Mouse (Mus musculus): Measurements from ENCODE around the gene Pbx2. TPM values are rescaled to one million over a fixed set of nuclear protein-coding genes. Genes with fewer than 3 reads are reported as not detected.

The Pbx2 gene
- 74.1 and 89.9 TPM in 2 replicates for polyA plus RNA-seq (2012; rRNA removed)

DNA sequence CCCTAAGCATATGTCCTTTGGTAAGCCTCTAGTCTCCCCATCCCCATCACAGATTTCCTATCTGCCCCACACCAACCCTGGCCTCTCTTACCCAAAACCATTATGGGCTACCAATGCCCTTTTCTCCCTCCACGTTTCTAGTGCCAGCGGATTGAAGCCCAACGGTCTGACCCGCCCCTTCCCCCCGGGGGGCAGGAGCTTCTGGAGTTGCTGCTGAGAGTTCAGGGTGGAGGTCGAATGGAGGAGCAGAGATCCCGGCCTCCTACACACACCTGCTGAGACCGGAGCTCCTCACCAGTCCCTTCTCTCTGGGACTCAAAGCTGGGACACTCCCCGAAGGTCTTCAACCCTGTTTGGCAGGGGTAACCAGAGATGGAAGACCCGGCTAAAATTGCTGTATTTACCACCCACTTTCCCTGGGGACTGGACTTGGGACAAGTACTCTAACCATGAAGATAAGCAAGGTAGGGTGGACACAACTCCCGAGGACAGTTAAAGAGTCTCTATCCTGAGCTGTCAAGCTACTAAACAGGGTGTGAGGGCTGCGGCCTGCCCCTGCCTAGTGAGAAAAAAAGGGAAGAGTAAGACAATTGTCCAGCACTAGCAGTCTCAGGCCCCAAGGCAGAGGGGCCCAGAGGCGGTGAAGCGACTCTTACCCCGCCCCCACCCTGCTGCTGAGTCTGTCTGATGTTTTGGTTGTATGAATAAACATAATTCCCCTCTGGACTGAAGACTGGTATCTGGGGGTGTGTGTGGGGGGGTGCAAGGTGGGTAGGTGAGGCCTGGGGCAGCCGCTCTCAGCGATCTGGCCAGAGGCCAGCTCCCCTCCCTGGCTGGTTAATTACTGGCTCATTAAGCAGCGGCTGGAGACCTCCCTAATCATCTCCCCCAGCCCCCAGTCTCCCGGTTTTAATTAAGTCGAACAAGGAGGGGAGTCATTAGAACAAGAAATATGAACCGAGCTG is at the start of gene Pbx2:
Pbx2 (plus strand) TSS at position 238 of the 965 bp plus-strand sequence.

DNA sequence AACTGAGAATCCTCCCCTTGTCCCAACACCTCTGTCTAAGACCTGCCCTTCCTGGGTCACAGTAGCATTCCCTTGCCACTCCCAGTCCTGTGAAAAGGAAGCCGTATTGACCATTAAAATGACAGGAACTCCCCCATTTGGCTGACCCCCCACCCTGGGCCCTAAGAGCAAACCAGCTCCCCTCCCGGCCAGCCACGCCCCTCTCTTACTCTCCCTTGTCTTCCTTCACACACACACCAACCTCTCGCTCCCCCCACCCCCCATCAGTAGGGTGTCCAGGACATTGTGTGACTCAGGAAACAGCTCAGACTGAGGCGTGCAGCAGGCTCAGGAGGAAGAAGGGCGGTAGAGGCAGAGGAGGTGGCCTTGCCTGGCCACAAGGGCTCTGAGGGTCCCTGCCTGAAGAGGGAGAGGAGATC is 27.1 kb upstream of the Pbx2 start, which contains the start of gene Notch4:
Notch4 (plus strand) TSS at position 266 of the 419 bp plus-strand sequence.

DNA sequence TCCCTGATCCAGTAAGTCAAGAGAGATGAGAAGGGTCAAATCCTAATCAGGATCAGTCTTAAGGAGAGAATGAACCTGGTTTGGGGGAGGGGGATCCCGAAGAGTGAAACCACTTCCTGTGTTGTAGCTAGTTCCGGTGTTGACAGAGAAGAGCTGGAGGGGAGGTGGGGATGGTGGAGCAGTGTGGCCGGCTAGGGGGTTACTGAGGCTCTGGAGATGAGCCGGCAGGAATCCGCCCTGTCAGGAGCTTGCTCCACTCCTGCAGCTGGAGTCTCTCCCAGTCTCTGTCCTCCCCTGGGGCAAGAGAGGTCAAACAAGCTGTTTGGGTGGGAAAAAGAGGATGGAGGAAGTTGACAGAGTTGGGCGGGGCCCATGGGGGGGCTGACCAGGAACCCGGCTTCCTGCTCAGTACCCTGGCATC is 1.4 kb upstream of the Pbx2 start, which contains the start of gene Gpsm3:
Gpsm3 (plus strand) TSS at position 126 of the 421 bp plus-strand sequence.

DNA sequence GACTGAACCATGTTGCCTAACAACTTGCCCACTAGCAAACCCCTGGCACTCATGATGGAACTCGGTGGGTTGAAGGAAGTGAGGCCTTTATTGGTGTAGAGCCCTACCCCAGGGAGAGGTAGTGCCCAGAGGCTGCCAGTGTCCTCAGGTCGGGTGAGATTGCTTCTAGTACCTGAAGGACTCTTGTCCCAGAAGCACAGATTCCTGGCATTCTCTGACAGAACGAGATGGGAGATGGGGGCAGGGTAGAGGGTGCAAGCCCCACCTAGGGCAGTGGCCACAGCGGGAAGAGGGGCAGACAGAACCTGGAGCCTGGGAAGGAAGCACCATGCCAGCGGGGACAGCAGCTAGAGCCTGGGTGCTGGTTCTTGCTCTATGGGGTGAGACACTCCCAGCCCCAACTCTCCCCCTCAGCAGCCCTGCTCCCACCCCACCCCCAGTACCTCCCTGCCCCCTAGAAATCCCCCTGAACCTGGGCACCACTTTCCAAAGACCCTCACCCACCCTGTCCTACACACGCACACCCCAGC is 6.6 kb downstream of the Pbx2 start, which contains the start of gene Ager:
Ager (plus strand) TSS at position 297 of the 530 bp plus-strand sequence.

DNA sequence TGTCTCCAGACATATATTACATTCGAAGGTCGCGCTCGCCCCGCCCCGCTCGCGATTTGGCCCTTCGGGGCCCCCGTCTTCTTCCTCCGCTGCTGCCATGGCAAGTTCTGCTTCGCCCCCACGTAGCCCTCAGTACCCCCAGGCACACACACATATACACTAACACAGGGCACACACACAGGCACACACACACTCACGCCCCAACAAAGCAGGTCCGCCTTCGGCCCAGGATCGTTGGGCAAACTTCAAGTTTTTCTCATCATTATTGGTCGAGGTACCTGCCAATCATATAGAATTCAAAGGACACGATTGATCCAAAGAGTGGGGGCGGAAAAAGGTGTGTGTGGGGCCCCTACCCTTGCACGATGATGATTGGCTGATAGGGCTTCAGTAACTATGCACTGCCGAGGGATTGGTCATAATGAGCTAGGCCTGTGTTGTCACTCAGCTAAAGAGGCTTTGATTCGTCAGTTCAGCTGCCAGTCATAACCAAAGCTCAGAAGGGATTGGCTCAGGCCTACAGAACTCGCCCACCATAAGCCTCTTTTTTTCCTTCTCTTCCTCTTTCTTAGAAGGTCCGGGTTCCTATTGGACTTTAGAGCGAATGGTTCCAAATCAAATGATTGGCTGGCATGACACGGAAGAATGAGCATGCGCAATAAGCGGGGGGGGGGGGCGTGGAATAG is 12.5 kb downstream of the Pbx2 start, which contains the start of gene Rnf5:
Rnf5 (minus strand) TSS at position 316 of the 686 bp plus-strand sequence.

DNA sequence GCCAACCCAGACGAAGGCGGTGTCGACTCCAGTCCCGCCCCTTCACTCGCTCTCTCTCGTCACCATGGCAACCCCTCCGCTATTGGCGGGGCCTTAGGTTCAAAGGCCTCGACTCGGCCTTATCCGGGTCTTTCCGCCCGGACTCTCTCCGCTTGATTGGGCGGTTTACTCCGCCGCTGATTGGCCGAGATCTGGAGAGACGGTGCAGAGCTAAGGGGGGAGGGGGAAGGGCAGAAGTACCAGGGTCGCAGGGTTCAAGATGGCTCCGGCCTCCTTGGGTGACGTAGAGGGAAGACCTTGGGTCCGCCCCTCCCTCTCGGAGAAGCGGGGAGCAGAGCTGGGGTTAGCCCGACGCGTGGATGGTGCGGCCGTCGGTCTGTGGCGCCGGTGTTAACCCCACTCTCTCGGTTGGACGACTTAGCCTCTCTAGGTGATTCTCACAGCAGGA is 13.0 kb downstream of the Pbx2 start, which contains the start of gene Agpat1:
Agpat1 (plus strand) TSS at position 202 of the 448 bp plus-strand sequence.

DNA sequence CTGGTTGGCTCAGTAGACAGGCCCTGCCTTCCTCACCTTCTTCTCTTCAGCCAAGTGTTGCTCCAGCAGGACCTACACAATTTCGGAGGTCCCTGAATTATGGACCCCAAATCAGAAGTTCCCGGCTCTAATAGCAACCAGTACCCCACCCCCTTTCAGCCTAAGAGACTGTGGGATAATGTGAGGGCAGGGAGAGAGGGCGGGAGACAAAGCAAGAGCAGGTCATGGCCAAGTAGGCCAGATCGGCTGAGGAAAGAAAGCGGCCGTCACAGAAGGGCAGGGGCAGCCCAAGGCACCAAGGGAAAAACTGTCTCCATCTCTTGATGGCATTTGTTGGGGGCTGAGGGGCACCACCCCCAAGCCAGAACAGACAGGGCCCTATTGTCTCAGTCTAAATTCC is 24.8 kb downstream of the Pbx2 start, which contains the start of gene Egfl8:
Egfl8 (minus strand) TSS at position 101 of the 400 bp plus-strand sequence.

DNA sequence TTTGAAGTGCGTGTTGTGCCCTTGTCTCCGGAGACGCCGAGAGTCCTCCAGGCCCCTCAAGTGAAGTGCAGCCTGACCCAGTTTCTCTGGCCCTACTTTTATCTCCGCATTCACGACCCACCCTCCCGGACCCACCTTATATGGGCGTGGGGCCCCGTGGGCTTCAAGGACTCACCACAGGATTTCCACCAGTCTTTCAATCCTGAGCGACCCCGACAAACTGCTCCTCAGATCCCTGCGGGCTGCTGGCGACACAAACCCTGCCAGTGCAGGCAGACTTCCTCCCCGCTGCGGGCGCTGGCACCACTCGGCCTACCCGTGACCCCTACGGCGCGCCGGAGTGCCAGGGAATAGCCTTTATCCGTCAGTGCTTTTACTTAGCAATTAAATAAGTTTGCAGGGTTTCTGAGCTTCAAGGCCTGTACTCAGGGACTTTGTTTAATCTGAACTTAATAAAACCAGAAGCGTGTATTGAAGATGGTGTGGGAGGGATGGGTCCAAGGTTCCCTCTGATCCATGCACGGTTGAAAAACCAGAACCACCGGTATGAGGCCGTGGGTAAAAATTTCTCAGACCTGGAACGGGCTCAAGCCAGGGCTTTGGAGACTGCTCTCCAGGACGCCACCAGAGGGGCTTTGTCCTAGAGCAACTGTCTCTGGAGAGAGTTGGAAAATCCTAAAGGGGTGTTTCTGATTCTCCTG is 37.0 kb downstream of the Pbx2 start, which contains the start of gene Ppt2:
Ppt2 (minus strand) TSS at position 568 of the 701 bp plus-strand sequence.

DNA sequence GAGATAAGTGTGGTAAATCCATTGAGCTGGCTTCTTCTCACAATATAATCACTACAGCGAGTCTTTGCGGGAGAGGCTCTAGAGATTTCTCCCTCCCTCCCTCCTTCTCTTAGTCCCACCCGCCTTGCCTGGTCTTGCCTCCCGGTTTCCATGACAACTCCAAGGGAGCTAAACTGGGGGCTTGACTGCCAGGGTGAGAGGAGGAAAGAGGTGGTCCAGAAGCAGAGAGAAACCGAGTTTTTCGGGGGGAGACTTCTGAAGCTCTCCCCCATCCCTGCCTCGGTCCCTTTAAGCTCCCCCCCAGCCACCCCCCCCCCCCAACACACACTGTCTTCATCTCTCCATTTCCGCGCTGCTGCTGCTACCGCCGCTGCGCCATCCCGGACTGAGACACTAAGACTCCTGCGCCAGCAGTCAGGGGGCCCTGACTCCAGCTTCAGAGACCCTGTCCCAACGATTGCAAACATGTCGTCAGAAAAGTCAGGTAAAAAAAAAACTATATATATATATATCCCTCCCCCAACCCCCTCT is 38.2 kb downstream of the Pbx2 start, which contains the start of gene Prrt1:
Prrt1 (plus strand) TSS at position 313 of the 531 bp plus-strand sequence.

DNA sequence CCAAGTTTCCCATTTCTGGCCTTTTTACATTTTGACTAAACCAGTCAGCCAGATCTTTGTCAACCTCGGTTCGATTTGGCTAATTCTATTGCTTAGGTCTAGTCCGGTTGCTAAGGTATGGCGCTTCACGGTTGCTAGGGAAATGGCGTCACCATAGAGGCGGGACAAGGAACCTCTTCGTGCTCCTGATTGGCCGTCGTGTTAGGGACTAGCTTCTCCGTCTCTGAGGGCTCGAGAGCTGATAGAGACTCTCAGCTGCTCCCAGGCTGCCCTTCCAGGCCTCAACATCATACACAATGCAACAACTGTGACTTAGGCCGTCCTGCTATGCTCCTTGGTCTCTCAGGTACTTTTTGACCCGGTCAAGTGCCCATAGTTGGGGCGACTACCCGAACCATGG is 53.5 kb downstream of the Pbx2 start, which contains the start of gene Fkbpl:
Fkbpl (plus strand) TSS at position 157 of the 400 bp plus-strand sequence.

Other genes with a start within 250 kb of the Pbx2 start
- 0.79 and 1.3 TPM in 2 replicates for gene Btnl2, start 236.4 kb upstream of the Pbx2 start, polyA plus RNA-seq (2012; rRNA removed)
- gene Btnl1, start 214.1 kb upstream of the Pbx2 start, polyA plus RNA-seq (2012; rRNA removed) = 0.08 and 0.22 TPM in 2 replicates
- gene BC051142, start 192.4 kb upstream of the Pbx2 start, polyA plus RNA-seq (2012; rRNA removed) = 0.84 and 0.85 TPM in 2 replicates
- not detected in 2 replicates for gene Btnl4, start 113.9 kb upstream of the Pbx2 start, polyA plus RNA-seq (2012; rRNA removed)
- not detected in 2 replicates for gene Btnl6, start 73.9 kb upstream of the Pbx2 start, polyA plus RNA-seq (2012; rRNA removed)
- gene Notch4, start 27.0 kb upstream of the Pbx2 start, polyA plus RNA-seq (2012; rRNA removed) = 26.5 and 37.1 TPM in 2 replicates
- 7.6 and 8.4 TPM in 2 replicates for gene Gpsm3, start 1.5 kb upstream of the Pbx2 start, polyA plus RNA-seq (2012; rRNA removed)
- 3.7 and 4.7 TPM in 2 replicates for gene Ager, start 6.6 kb downstream of the Pbx2 start, polyA plus RNA-seq (2012; rRNA removed)
- 82.6 and 89.3 TPM in 2 replicates for gene Rnf5, start 12.4 kb downstream of the Pbx2 start, polyA plus RNA-seq (2012; rRNA removed)
- gene Agpat1, start 13.0 kb downstream of the Pbx2 start, polyA plus RNA-seq (2012; rRNA removed) = 293 and 303 TPM in 2 replicates
- 3.9 and 5.0 TPM in 2 replicates for gene Egfl8, start 24.7 kb downstream of the Pbx2 start, polyA plus RNA-seq (2012; rRNA removed)
- gene Ppt2, start 37.2 kb downstream of the Pbx2 start, polyA plus RNA-seq (2012; rRNA removed) = 41.5 and 54.3 TPM in 2 replicates
- gene Prrt1, start 38.3 kb downstream of the Pbx2 start, polyA plus RNA-seq (2012; rRNA removed) = 6.4 and 7.2 TPM in 2 replicates
- gene Fkbpl, start 53.5 kb downstream of the Pbx2 start, polyA plus RNA-seq (2012; rRNA removed) = 2.6 and 5.9 TPM in 2 replicates
- 121 and 125 TPM in 2 replicates for gene Atf6b, start 55.9 kb downstream of the Pbx2 start, polyA plus RNA-seq (2012; rRNA removed)
- 47.5 and 63.3 TPM in 2 replicates for gene Tnxb, start 79.3 kb downstream of the Pbx2 start, polyA plus RNA-seq (2012; rRNA removed)
- 35.2 and 35.5 TPM in 2 replicates for gene C4b, start 152.6 kb downstream of the Pbx2 start, polyA plus RNA-seq (2012; rRNA removed)
- 1.5 and 2.7 TPM in 2 replicates for gene Cyp21a1, start 213.3 kb downstream of the Pbx2 start, polyA plus RNA-seq (2012; rRNA removed)
- gene Stk19, start 245.7 kb downstream of the Pbx2 start, polyA plus RNA-seq (2012; rRNA removed) = 56.5 and 60.0 TPM in 2 replicates
- 45.2 and 55.1 TPM in 2 replicates for gene Dxo, start 245.8 kb downstream of the Pbx2 start, polyA plus RNA-seq (2012; rRNA removed)

All from ovary, adult 2 months (tissue).